10 mouse cellular contexts compared by ENCODE assay signal in genomic region chr1:38241221-38241666, GRCm38 (mm10).
DNase-seq lines count a peak whose midpoint lies in the region; TF ChIP-seq lines count a peak whose summit lies in the region.
"Had no signal": no experiment of that assay in that cellular context is flagged by ENCODE, and none has a peak within 500 bp of the region (broad histone marks: within the 10 kb centered on the region; RNA-seq: fewer than 3 reads in every experiment).

No protein-coding gene starts in this region.

- peak overlapping the region; percentile 55 for H3K27ac ChIP-seq in heart, adult 2 months

- no peaks in the 10 kb centered on the region for H3K27me3 ChIP-seq in heart, adult 2 months (ENCODE audit: control insufficient read depth, insufficient read depth, low read length)
- H3K27me3 ChIP-seq: CH12.LX had no signal

- H3K4me1 ChIP-seq in heart, adult 2 months (ENCODE audit: control insufficient read depth, insufficient read depth, low read length): peaks cover 10% of the 10 kb centered on the region

- TF ChIP-seq EP300 in heart, adult 2 months (IDR thresholded peaks at IDR 0.05; ENCODE audit: insufficient read depth, low read depth, low read length): no peak

- intact Hi-C loops in heart, adult 2 months (cut with DNase I): loop anchor here (5.0 kb wide), 1 partner anchor 39 kb away; no protein-coding TSS in a partner anchor

- WGBS in heart, adult 2 months: 64% methylated on average over 6 of the region's 6 CpGs

- no peak overlapping the region for H3K9ac ChIP-seq in heart, adult 2 months (ENCODE audit: low read depth, low read length)

- peak in 1 of 2 experiments; percentile 43 for DNase-seq in heart, adult 2 months
- no peak for DNase-seq in heart, adult 18-20 months
- peak; percentile 50 for DNase-seq in NIH3T3 (ENCODE audit: low read depth)
- DNase-seq in gastrocnemius, adult 8-10 months (ENCODE audit: low spot score in 2 of 2): peak; percentile 36 to 62
- peak; percentile 30 for DNase-seq in kidney, postnatal 14 days
- no peak for DNase-seq in retina, embryonic 14.5 days (ENCODE audit: low spot score)
- no peak for DNase-seq in cerebellum, postnatal 25 days
- no peak for DNase-seq in yolk sac, embryonic 10.5 days (ENCODE audit: low spot score)
- DNase-seq: right cerebral cortex, postnatal 14 days had no signal

- TF ChIP-seq CTCF in heart, adult 2 months (IDR thresholded peaks at IDR 0.05): no peak

- no peak overlapping the region for H3K4me3 ChIP-seq in heart, adult 2 months

- H3K79me2 ChIP-seq in heart, adult 2 months (replicated peaks; ENCODE audit: control insufficient read depth, insufficient read depth, low read length): no peaks in the 10 kb centered on the region

- H3K36me3 ChIP-seq in heart, adult 2 months (ENCODE audit: control insufficient read depth, insufficient read depth, low read length): no peaks in the 10 kb centered on the region

- no peak for TF ChIP-seq POLR2A in heart, adult 2 months (IDR thresholded peaks at IDR 0.05; ENCODE audit: insufficient read depth, low read depth, low read length)

Comparison
In these comparisons a context has a peak if more than half of its experiments do, and no peak if none do; other contexts are left out.
1. DNase-seq: peak in NIH3T3 (single experiment), gastrocnemius, adult 8-10 months (2 of 2) and kidney, postnatal 14 days (single experiment); none in heart, adult 18-20 months (0 of 2), retina, embryonic 14.5 days (single experiment), cerebellum, postnatal 25 days (0 of 2) and yolk sac, embryonic 10.5 days (single experiment).